Mouse (Mus musculus): ENCODE data around the gene Gorasp1.

- TF ChIP-seq MAFK (IDR thresholded peaks at IDR 0.05; ENCODE audit: insufficient read depth, low read depth, low read length) (no peak), ZC3H11A (IDR thresholded peaks at IDR 0.05; ENCODE audit: borderline replicate concordance, low read depth, low read length) (no peak)
Measured at GRCm38 (mm10) chr9:119937005-119937773, at the start of gene Gorasp1, which contains the start of gene Ttc21a.
